Mouse (Mus musculus) retina, adult 2 months (tissue): ENCODE measurements around the gene Mettl18.

Experiments used
- DNase-seq: peaks from one replicate; pipeline ENCODE4 v3.0.0-alpha.2; 2012; ENCODE audit warnings: low read depth, low spot score

Mettl18 gene

DNA sequence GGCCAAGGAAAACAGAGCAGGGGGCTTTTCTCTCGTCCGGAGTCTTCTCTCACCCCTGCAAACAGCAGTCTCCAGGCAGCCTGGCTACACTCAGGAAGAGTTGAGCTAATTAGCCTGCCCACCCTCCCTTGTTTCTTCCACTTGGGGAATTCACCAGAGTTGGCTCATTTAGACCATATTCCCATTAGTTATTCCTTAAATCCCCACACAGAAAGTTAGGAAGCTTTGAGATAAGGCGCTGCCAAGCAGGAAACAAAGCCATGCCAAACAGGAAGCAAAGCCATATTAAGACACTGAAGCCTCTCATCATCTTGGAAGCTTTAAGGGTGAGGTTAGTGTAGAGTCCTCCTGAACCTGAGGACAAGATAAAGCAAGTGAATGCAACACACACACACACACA is 48.9 kb downstream of the Mettl18 start:
- DNase-seq, result no peak
